Mouse (Mus musculus) cerebellum, postnatal 36 days (tissue): ENCODE measurements around the gene B9d2.

ENCODE experiments used
- DNase-seq, 2 experiments: peaks; one replicate each; pipeline ENCODE4 v3.0.0; 2021 to 2022; ENCODE audit warnings: mixed read lengths in 2 of 2

The B9d2 gene

DNA sequence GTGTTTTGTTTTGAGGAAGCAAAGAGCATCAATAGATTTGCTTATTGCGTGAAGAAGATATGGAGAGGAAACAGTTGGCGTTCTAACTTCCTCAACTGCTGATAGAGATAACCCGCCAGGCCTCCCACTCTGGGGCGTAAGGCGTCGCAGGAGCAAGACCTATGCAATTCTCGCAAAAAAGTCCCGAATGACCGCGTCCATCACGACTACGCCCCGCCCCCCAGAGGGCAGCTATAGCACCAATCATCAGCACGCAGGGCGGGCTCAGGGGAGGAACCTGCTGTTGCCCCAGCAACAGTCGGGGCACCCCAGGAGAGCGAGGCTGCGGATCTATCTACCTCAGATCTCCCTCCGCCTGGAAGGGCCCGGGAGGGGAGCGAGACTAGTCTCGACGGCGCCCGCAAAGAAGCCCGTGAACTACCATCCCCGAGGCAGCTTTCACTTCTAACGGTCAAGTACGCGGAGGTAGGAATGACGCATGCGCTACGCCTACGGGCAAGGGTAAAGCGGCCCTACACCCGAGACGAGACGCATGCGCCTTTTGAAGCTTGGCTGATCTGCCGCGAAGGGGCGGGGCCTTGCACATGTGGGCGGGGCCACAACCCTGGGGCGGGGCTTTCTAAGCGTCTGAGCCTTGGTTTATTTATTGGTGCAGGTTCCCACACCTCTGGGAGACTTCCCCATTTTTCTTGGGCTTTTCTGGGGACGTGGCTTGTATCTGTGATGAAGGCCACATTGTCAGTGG is at the start of gene B9d2:
Gene B9d2, plus strand, starts transcription at position 267 of the 745 bp plus-strand sequence.
- peak; percentile 90 to 92 for DNase-seq

- no peak for DNase-seq
These were observed 47.9 kb upstream of the B9d2 start for GRCm38 (mm10) chr7:25632679-25633078.

GRCm38 (mm10) chr7:25636373-25636772 is 44.2 kb upstream of the B9d2 start:
- DNase-seq: no peak

GRCm38 (mm10) chr7:25637099-25637498 is 43.5 kb upstream of the B9d2 start:
- no peak for DNase-seq

DNA sequence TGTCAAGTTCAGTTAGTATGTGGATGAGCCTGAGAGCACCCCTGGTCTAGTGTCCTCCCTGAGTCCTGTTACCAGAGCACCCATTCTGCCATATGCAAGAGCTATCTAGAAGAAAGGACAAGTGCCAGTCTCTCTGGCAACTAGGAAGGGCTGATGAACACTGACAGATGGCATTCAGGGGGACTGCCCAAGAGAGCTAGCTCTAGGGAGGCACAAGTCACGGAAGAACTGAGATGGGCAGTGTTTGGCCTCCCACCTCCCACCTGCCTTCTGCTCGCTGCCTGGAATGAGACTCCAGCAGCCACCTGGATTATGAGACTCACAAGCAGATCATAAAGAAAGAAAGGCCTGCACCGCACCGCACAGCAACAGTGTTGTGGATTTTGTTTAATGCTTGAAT is 40.8 kb upstream of the B9d2 start:
- DNase-seq: peak; percentile 62 to 66

DNA sequence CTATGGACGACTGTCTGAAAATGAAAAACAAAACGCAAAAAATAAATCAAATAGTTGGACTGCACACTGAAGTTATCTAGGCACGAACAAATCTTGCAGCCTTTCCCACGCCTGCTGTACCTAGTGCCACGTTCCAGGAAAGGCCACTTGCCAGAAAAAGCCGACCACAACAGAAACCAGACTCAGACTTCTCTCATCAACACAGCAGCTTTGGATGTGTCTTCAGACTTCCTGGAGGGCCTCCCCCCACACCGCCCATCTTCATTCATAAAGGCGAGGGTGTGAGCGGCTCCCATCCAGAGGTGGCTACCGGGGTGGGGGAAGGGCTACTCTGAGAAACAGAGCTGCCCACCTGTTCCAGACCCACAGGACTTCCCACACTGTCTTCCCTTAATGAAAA is 36.4 kb upstream of the B9d2 start:
- DNase-seq: no peak

DNA sequence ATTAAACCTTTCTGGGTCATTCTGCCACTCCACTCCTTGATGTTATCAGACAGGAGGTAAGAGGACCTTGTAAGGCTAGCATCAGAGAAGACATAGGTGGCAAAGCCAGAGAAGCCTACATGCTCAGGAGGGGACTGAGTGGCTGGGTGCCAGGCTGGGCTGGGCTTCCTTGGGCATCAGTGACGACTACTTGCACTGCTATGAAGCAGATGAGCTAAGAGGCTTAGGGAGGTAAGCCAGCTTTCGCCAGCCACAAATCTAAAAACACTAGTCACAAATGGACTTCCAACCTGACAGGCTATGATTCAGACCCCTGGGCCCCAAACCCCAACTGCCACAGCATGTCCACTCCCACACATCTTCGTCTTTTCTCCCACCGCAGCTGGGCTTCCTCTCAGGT is 35.9 kb upstream of the B9d2 start:
- no peak for DNase-seq

DNA sequence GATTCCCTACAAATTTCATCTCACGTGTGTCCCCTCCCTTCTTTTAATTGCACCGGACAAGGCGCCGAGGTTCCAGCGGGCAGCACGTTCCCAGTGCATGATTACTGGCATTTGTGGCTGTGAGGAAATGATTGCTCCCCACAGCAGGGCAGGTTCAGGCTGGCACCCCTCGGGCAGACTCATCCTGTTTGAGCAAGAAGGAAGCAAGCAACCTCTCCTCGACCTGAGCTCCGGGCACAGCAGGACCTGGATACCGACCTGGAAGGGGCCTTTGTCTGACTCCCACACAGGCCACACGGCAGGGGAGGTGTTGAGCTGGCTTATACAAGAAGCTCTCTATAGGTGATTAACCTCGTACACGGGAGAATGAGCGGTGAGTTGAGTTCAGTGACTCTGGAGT is 35.5 kb upstream of the B9d2 start:
- DNase-seq: no peak

DNA sequence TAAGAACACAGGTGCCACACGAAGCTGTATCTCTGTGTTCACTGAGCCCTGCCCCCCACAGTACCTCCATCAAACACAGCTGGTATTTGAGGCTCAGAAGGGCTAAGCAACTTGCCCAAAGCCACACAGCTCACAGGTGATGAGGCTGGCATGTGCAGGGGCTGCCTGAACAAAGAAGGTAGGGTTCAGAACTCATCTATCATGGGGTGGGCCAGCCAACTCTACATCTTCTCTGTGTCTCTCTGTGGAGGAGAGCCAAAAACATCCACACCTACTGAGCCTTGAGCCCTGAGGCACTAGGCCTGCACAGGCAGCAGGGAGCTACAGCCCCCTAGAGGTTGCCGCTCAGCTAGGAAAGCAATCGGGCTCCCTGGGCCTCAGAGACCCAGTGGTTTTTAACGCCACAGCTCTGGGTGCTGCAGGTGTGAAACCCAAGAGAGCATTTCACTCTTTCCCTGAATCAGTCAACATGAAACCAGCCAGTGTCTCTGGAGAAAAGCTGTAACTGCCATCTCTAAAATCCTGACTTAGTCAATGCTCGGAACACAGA is 32.9 kb upstream of the B9d2 start:
- no peak for DNase-seq

- DNase-seq: no peak
These were observed 30.7 kb upstream of the B9d2 start for GRCm38 (mm10) chr7:25649839-25650238.

DNA sequence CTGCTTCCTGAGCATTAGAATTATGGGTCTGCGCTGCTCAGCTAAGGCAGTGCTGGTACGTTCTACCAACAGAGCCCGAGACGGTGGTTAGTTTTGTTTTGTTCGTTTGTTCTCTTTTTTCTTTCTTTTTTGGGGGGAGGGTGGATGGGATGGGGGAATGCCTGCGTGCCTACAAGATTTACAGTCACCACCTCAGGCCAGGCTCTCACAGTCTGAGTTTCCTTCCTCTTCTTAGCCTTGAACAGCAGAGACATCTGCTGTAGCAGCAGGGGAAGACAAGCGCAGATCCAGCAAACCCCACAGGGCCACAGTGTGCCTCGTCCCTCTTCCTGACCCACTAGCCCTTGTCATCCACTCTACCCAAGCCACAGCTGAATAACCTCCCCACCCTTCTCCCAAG is 29.3 kb upstream of the B9d2 start:
- no peak for DNase-seq

GRCm38 (mm10) chr7:25652244-25652759 is 28.3 kb upstream of the B9d2 start:
- no peak for DNase-seq

- peak; percentile 69 to 72 for DNase-seq
These were observed 24.8 kb upstream of the B9d2 start for GRCm38 (mm10) chr7:25655601-25656428.

DNA sequence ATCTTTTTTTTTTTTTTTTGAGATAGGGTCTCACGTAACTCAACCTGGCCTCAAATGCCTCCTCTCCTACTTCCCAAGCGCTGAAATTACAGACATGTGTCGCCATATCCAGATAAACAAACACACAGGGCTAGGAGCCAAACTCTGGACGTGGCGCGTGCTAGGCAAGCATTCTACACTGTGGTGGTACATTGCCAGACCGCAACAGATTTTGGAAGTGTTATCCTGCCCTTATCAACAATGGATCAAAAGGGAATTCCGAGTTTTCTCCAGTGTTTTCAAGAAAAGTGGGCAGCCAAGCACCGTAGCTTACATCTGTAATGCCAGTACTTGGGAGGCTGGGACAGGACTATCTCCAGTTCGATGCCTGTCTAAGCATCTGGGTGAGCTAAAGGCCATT is 22.8 kb upstream of the B9d2 start:
- no peak for DNase-seq

DNA sequence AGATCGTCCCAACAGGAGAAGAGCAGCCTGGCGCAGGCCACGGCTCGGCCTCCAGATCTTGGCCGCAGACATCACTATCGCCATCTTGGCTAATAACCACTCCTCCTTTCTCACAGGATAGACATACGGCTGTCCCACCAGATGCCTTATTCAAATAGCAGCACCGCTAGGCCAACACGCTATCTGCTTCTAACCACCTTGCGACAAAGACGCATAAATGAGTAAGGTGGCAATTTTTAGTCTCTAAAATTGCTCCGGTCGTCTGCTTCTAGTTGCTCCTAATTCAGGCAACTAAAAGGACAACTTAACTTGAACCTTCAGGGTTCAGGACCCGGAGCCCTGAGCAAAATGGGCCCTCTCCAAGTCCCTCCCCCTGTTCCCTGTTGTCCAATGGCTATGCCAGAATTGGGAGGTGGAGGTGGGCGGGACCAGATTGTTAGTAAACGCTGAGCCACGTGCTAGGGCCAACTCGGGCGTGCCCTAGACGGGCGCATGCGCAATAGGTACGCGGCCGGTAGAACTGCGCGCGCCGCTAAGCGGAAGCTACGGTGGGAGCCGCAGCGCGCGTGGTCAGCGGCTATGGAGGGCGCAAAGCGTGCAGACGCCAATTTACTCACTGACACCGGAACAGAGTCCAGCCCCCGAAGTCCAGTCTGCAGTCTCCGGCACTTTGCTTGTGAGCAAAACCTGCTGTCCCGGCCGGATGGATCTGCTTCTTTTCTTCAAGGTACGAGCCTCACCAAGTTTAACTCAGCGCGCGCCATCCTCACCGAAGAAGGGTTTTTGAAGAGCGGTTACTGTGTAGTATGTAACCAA is 21.7 kb upstream of the B9d2 start, which contains the start of the genes Bckdha and Exosc5:
Gene Bckdha, minus strand, starts transcription at position 325 of the 816 bp plus-strand sequence.
Gene Exosc5, plus strand, starts transcription at position 508 of the 816 bp plus-strand sequence.
- peak; percentile 99 to 100 for DNase-seq

DNA sequence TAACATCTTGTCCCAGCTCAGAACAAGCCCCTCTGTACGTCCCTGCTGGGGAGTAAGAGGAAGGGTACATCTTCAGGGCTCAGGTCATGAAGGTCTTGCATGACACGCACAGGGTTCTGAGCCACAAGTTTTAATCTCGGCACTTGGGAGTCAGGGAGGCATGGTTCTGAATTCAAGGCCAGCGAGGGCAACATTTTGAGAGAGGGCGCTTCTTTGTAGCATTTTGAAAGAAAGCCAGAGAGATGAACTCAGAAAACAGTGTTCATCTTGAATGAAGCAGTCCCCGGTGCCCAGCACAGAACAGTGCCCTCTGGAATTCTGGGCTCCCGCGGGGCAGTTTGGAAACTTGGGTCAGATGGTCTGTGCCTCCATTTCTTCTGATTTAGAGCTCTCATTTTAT is 14.2 kb upstream of the B9d2 start:
- no peak for DNase-seq

- DNase-seq: no peak
These were observed 11.4 kb upstream of the B9d2 start for GRCm38 (mm10) chr7:25669158-25669557.

- no peak for DNase-seq
These were observed 10.9 kb upstream of the B9d2 start for GRCm38 (mm10) chr7:25669631-25670030.

- no peak for DNase-seq
These were observed 10.5 kb upstream of the B9d2 start for GRCm38 (mm10) chr7:25670096-25670495.

DNA sequence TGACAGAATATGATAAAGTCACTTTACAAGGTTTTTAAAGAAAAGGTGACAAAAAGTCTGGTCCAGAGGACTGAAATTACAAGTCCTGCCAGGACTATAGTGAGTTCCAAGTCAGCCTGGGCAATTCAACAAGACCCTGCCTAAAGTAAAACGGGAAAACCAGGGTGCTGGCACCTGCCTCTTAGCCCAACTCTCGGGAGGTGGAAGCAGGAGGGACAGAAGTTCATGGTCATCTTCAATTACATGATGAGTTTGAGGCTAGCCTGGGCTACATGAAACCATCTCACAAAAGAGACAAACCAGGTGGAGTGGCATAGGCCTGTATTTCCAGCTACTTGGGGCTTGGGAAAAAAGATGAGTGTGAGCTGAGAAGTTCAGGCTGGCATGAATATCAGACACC is 8.9 kb upstream of the B9d2 start:
- DNase-seq: no peak

DNA sequence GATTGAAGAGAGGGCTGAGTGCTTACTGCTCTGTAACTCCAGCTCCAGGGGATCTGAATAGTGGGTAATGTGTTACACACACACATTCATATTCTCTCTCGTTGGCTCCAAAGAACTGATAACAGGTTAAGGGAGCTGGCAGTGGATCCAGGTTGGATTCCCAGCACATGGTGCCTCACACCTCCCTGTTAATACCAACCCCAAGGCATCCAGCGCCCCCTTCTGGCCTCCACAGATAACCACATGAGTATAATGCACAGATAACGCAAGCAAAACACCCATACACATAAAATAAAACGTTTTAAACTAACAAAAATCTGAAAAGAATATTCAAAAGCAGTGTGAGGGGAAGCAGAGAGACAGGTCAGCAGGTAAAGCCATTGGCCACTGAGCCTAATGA is 8.1 kb upstream of the B9d2 start:
- no peak for DNase-seq

DNA sequence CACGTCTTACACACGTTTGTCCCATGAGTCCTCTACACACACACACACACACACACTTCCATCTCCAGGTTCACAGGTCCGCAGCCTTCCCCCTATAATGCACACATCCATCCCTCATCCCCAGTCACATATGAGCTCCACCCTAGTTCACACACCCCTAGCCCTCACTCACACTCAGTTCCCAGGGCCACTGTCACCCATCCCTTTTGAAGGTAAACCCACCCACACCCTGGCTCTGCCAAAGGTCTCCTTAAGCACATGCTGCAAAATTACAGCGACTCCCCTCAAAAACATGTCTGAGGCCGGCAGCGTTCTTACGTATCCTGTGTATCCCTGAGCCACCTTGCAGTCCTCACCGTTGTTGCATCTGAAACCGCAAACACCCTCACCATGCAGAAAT is 6.3 kb upstream of the B9d2 start:
- DNase-seq: no peak
